ENCODE assay signal across 8 mouse cellular contexts in the genomic region with DNA sequence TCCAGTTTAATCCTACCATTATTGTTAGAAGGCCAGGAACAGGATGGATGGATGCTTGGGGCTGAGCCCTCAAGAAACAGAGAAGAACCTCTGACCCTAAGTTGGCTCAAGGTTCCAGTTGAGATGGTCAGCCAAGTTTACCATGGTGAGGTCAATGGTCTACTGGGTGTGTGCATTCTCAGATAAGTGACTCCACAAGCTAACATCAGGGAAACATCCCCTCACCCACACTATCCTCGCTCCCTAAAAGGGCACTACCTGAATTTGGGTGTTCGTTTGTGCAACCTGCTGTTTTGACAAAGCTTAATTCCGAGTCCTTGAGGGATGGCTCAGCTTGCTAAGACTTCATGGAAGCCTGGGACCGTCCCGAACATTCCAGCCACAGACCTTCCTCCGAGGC. TPM values are rescaled to one million over a fixed set of nuclear protein-coding genes. Genes with fewer than 3 reads are reported as not detected.
DNase-seq lines count a peak whose midpoint lies in the region; ATAC-seq and TF ChIP-seq lines count a peak whose summit lies in the region.

No protein-coding gene starts in this region.

- no peak for TF ChIP-seq CTCF in intestine, postnatal 0 days (IDR thresholded peaks at IDR 0.05; ENCODE audit: low read depth)

- H3K9ac ChIP-seq in embryonic facial prominence, embryonic 11.5 days (replicated peaks; ENCODE audit: low read length): peak overlapping the region; percentile 61
- peak overlapping the region; percentile 67 for H3K9ac ChIP-seq in intestine, postnatal 0 days (ENCODE audit: low read depth, low read length)
- H3K9ac ChIP-seq in midbrain, embryonic 15.5 days: no peak overlapping the region

- DNase-seq in kidney, adult 11 months: peak; percentile 55
- no peak for DNase-seq in kidney, postnatal 14 days
- DNase-seq in embryonic facial prominence, embryonic 11.5 days (ENCODE audit: low spot score): no peak
- no peak for DNase-seq in left cerebral cortex, postnatal 25 days (ENCODE audit: low spot score in 2 of 2)
- DNase-seq in cerebellum, postnatal 4 days (ENCODE audit: low spot score in 2 of 2): no peak
- DNase-seq in adrenal gland, adult (ENCODE audit: inconsistent age in 2 of 2, low spot score in 1 of 2): no peak

- H3K27me3 ChIP-seq in embryonic facial prominence, embryonic 11.5 days (ENCODE audit: control insufficient read depth, insufficient read depth, low read length): no peaks in the 10 kb centered on the region
- H3K27me3 ChIP-seq in intestine, postnatal 0 days (replicated peaks; ENCODE audit: control insufficient read depth, insufficient read depth, low read length): no peaks in the 10 kb centered on the region
- peaks cover 14% of the 10 kb centered on the region; the same call in 1 of the 2 replicates for H3K27me3 ChIP-seq in midbrain, embryonic 15.5 days (replicated peaks)

- H3K4me3 ChIP-seq in embryonic facial prominence, embryonic 11.5 days (ENCODE audit: low read depth, low read length): peak overlapping the region; percentile 51
- peak overlapping the region; percentile 69 for H3K4me3 ChIP-seq in intestine, postnatal 0 days (ENCODE audit: low read depth, low read length)
- peak overlapping the region; percentile 73 for H3K4me3 ChIP-seq in midbrain, embryonic 15.5 days

- intact Hi-C loops in left cerebral cortex, postnatal 25 days (cut with DNase I): no loop called here

- 9% methylated on average over 6 of the region's 6 CpGs for WGBS in embryonic facial prominence, embryonic 11.5 days
- 4% methylated on average over 6 of the region's 6 CpGs for WGBS in intestine, postnatal 0 days
- WGBS in midbrain, embryonic 15.5 days: 4% methylated on average over 6 of the region's 6 CpGs

- peaks cover 8% of the 10 kb centered on the region for H3K4me1 ChIP-seq in embryonic facial prominence, embryonic 11.5 days (ENCODE audit: control insufficient read depth, insufficient read depth, low read length)
- peaks cover 4% of the 10 kb centered on the region; the same call in 1 of the 2 replicates for H3K4me1 ChIP-seq in intestine, postnatal 0 days (replicated peaks; ENCODE audit: control insufficient read depth, insufficient read depth, low read length)
- peaks cover 13% of the 10 kb centered on the region for H3K4me1 ChIP-seq in midbrain, embryonic 15.5 days

- no peak for ATAC-seq in embryonic facial prominence, embryonic 11.5 days (replicated peaks; ENCODE audit: insufficient number of reproducible peaks, low FRiP score, low TSS enrichment, low read depth)
- 0 out of 2 replicates have a peak, but pooled peaks have one; percentile 31 for ATAC-seq in intestine, postnatal 0 days
- no peak for ATAC-seq in midbrain, embryonic 15.5 days (replicated peaks)

- H3K36me3 ChIP-seq in embryonic facial prominence, embryonic 11.5 days (replicated peaks; ENCODE audit: control insufficient read depth, insufficient read depth, low read depth, low read length): no peaks in the 10 kb centered on the region
- H3K36me3 ChIP-seq in intestine, postnatal 0 days (ENCODE audit: control insufficient read depth, insufficient read depth): no peaks in the 10 kb centered on the region
- no peaks in the 10 kb centered on the region for H3K36me3 ChIP-seq in midbrain, embryonic 15.5 days (replicated peaks)

- H3K4me2 ChIP-seq in embryonic facial prominence, embryonic 11.5 days (ENCODE audit: low read depth, low read length): peak overlapping the region; percentile 91
- peak overlapping the region; percentile 91 for H3K4me2 ChIP-seq in intestine, postnatal 0 days (replicated peaks; ENCODE audit: low read depth)
- H3K4me2 ChIP-seq in midbrain, embryonic 15.5 days: peak overlapping the region; percentile 94

- no peaks in the 10 kb centered on the region for H3K9me3 ChIP-seq in embryonic facial prominence, embryonic 11.5 days (replicated peaks; ENCODE audit: control insufficient read depth, low read length)
- no peaks in the 10 kb centered on the region for H3K9me3 ChIP-seq in intestine, postnatal 0 days (ENCODE audit: control insufficient read depth)
- H3K9me3 ChIP-seq in midbrain, embryonic 15.5 days: no peaks in the 10 kb centered on the region

- H3K27ac ChIP-seq in embryonic facial prominence, embryonic 11.5 days (replicated peaks; ENCODE audit: low read depth, low read length): no peak overlapping the region
- peak overlapping the region; percentile 73 for H3K27ac ChIP-seq in intestine, postnatal 0 days (ENCODE audit: low read depth, low read length)
- H3K27ac ChIP-seq in midbrain, embryonic 15.5 days: no peak overlapping the region

RNA-seq across cellular contexts. Expression of a gene that starts 1.3 kb away (rescaled TPM):
- 4.5 and 5.2 TPM in 2 replicates for polyA plus RNA-seq in embryonic facial prominence, embryonic 11.5 days (2014; fragmentation: Nextera tagmentation; extraction: Ambion mirVana)
- 10.0 and 10.9 TPM in 2 replicates for polyA plus RNA-seq in intestine, postnatal 0 days (2015; fragmentation: Nextera tagmentation; extraction: Ambion mirVana)
- 1.1 and 1.3 TPM in 2 replicates for polyA plus RNA-seq in midbrain, embryonic 15.5 days (2015; fragmentation: Nextera tagmentation; extraction: Ambion mirVana)
- under 1 TPM; 0.18 to 0.37 TPM for total RNA-seq in left cerebral cortex, postnatal 25 days (2021)

RNA-seq across cellular contexts. Expression of a gene that starts 42.0 kb away (rescaled TPM):
- polyA plus RNA-seq in embryonic facial prominence, embryonic 11.5 days (2014; fragmentation: Nextera tagmentation; extraction: Ambion mirVana): 10.1 and 12.0 TPM in 2 replicates
- polyA plus RNA-seq in intestine, postnatal 0 days (2015; fragmentation: Nextera tagmentation; extraction: Ambion mirVana): 49.8 and 55.6 TPM in 2 replicates
- polyA plus RNA-seq in midbrain, embryonic 15.5 days (2015; fragmentation: Nextera tagmentation; extraction: Ambion mirVana): 12.6 and 13.3 TPM in 2 replicates
- total RNA-seq in left cerebral cortex, postnatal 25 days (2021): 1 to 10 TPM; 4.3 to 4.7 TPM
